Mouse (Mus musculus): ENCODE results near the gene Nfatc3. TPM values are rescaled to one million over a fixed set of nuclear protein-coding genes. Genes with fewer than 3 reads are reported as not detected.

Nfatc3 gene
- total RNA-seq, 1 experiment = 19.6 TPM

DNA sequence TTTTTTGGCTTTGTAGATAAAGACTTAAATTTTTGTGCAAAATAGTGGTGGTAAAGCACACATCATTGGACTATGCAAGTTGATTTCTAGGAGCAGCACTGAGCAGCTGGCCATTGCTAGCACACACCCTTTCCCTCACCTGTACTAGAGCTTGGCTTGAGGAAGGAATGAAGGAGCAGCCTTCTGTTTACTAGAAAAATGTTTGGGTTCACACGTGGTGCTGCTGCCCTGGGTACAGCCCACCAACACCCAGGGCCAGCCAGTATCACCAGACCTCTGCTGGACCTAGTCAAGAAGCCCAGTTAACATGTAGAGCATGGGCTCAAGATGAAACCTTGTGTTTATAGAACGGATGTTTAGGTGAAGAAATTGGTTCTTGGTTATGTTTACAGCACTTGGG is 71.4 kb downstream of the Nfatc3 start:
- peaks cover 0 to 21% of the 10 kb centered on the region in 2 experiments; a peak in 2 of 4 replicates for H3K4me1 ChIP-seq (ENCODE audit: control insufficient read depth in 2 of 2, insufficient read depth in 2 of 2, low read length in 2 of 2, poor library complexity in 1 of 2)
- no peak for DNase-seq (ENCODE audit: low read depth, low spot score)
- H3K9ac ChIP-seq (ENCODE audit: insufficient read depth, low read depth, low read length, poor library complexity, severe bottlenecking) = no peak overlapping the region
- H3K27ac ChIP-seq (ENCODE audit: insufficient read depth, low read depth, low read length, poor library complexity, severe bottlenecking) = no peak overlapping the region
- in situ Hi-C loops (cut with MboI; ENCODE audit: low sequenced_read_pairs in 2 of 2, unreplicated experiment in 2 of 2) = no loop called here
- H3K36me3 ChIP-seq (ENCODE audit: control insufficient read depth, insufficient read depth, low read length, poor library complexity, severe bottlenecking) = peaks cover 33% of the 10 kb centered on the region
- no peak for TF ChIP-seq CHD2 (IDR thresholded peaks at IDR 0.05; ENCODE audit: low read depth, low read length)
- TF ChIP-seq HCFC1 (IDR thresholded peaks at IDR 0.05; ENCODE audit: borderline replicate concordance, insufficient read depth, low read length) = no peak
- TF ChIP-seq MAFK (IDR thresholded peaks at IDR 0.05; ENCODE audit: insufficient read depth, low read depth, low read length) = no peak
- no peak for TF ChIP-seq ZC3H11A (IDR thresholded peaks at IDR 0.05; ENCODE audit: borderline replicate concordance, low read depth, low read length)
- TF ChIP-seq ZNF384 (IDR thresholded peaks at IDR 0.05; ENCODE audit: low read depth, low read length) = no peak
- H3K4me3 ChIP-seq (ENCODE audit: insufficient read depth in 1 of 2, low read depth in 1 of 2, low read length in 2 of 2, poor library complexity in 1 of 2, severe bottlenecking in 1 of 2) = no peak overlapping the region
- no peaks in the 10 kb centered on the region for H3K9me3 ChIP-seq (ENCODE audit: control insufficient read depth, insufficient read depth, low read depth, low read length)

DNA sequence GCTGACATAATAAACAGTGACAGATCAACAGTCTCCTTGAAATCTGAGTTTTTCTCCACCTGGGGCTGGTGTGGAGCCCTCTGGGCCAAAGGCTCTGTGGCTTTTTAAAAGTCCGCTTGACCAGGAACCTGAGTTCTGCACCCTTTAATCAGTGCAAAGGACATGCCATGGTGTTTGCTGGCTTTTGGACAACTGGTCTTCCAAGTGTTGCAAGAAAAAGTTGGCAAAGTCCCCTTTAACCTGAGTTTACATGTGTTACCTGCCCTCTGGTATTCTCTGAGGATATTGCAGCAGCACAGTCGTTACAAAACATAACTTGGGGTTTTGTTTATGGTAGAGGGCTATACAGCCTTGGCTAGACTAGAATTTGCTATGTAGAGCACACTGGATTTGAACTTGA is 71.9 kb downstream of the Nfatc3 start:
- H3K36me3 ChIP-seq (ENCODE audit: control insufficient read depth, insufficient read depth, low read length, poor library complexity, severe bottlenecking) = peaks cover 33% of the 10 kb centered on the region
- H3K27ac ChIP-seq (ENCODE audit: insufficient read depth, low read depth, low read length, poor library complexity, severe bottlenecking) = no peak overlapping the region
- no peak for DNase-seq (ENCODE audit: low read depth, low spot score)
- no peak overlapping the region for H3K9ac ChIP-seq (ENCODE audit: insufficient read depth, low read depth, low read length, poor library complexity, severe bottlenecking)
- H3K4me1 ChIP-seq (ENCODE audit: control insufficient read depth in 2 of 2, insufficient read depth in 2 of 2, low read length in 2 of 2, poor library complexity in 1 of 2) = peaks cover 0 to 24% of the 10 kb centered on the region in 2 experiments; a peak in 2 of 4 replicates
- in situ Hi-C loops (cut with MboI; ENCODE audit: low sequenced_read_pairs in 2 of 2, unreplicated experiment in 2 of 2) = no loop called here
- TF ChIP-seq ZNF384 (IDR thresholded peaks at IDR 0.05; ENCODE audit: low read depth, low read length) = no peak
- no peak for TF ChIP-seq MAFK (IDR thresholded peaks at IDR 0.05; ENCODE audit: insufficient read depth, low read depth, low read length)
- no peak for TF ChIP-seq CHD2 (IDR thresholded peaks at IDR 0.05; ENCODE audit: low read depth, low read length)
- no peak for TF ChIP-seq ZC3H11A (IDR thresholded peaks at IDR 0.05; ENCODE audit: borderline replicate concordance, low read depth, low read length)
- TF ChIP-seq HCFC1 (IDR thresholded peaks at IDR 0.05; ENCODE audit: borderline replicate concordance, insufficient read depth, low read length) = no peak
- no peak overlapping the region for H3K4me3 ChIP-seq (ENCODE audit: insufficient read depth in 1 of 2, low read depth in 1 of 2, low read length in 2 of 2, poor library complexity in 1 of 2, severe bottlenecking in 1 of 2)
- no peaks in the 10 kb centered on the region for H3K9me3 ChIP-seq (ENCODE audit: control insufficient read depth, insufficient read depth, low read depth, low read length)

- no peak for DNase-seq (ENCODE audit: low read depth, low spot score)
- H3K27ac ChIP-seq (ENCODE audit: insufficient read depth, low read depth, low read length, poor library complexity, severe bottlenecking) = no peak overlapping the region
- TF ChIP-seq CHD2 (IDR thresholded peaks at IDR 0.05; ENCODE audit: low read depth, low read length) = no peak
- no peak overlapping the region for H3K9ac ChIP-seq (ENCODE audit: insufficient read depth, low read depth, low read length, poor library complexity, severe bottlenecking)
- no peaks in the 10 kb centered on the region for H3K9me3 ChIP-seq (ENCODE audit: control insufficient read depth, insufficient read depth, low read depth, low read length)
- peaks cover 33% of the 10 kb centered on the region for H3K36me3 ChIP-seq (ENCODE audit: control insufficient read depth, insufficient read depth, low read length, poor library complexity, severe bottlenecking)
- no peak overlapping the region for H3K4me3 ChIP-seq (ENCODE audit: insufficient read depth in 1 of 2, low read depth in 1 of 2, low read length in 2 of 2, poor library complexity in 1 of 2, severe bottlenecking in 1 of 2)
- in situ Hi-C loops (cut with MboI; ENCODE audit: low sequenced_read_pairs in 2 of 2, unreplicated experiment in 2 of 2) = no loop called here
- H3K4me1 ChIP-seq (ENCODE audit: control insufficient read depth in 2 of 2, insufficient read depth in 2 of 2, low read length in 2 of 2, poor library complexity in 1 of 2) = peaks cover 0 to 29% of the 10 kb centered on the region in 2 experiments; a peak in 2 of 4 replicates
Observed at GRCm38 (mm10) chr8:106131021-106131420, 72.4 kb downstream of the Nfatc3 start.

DNA sequence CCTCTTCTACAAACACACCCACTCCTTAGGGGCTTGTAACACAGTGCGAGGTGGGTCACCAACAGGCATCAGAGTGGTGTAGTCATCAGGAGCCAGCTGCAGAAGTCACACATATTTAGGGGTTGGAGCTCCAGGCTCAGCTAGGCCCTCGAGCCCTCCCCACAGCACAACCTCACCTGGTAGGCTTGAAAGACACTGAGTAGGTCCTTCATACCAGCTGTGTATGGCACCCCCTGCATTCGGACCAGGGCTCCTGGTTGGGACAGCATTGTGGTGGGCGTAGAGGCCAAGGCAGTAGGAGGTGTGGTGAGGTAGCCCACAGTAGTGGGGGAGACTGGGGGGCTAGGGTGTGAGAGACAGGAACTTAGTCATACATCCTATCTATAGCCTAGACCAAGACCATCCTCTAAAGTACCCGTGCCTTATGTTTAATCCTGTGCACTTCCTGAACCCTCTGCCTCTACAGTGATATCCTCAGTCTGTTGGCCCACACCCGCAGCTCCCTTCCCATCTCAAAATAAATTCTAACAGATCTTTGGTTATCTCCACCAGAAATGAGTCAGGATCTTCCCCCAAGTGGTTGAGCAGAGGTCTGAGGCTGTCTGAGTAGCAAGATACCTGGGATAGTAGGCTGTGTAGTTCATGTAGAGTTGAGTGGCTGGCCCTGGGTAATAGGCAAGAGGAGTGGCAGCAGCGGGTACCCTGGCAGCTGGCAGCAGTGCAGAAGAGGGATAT is 73.0 kb downstream of the Nfatc3 start:
- in situ Hi-C loops (cut with MboI; ENCODE audit: low sequenced_read_pairs in 2 of 2, unreplicated experiment in 2 of 2) = no loop called here
- TF ChIP-seq CHD2 (IDR thresholded peaks at IDR 0.05; ENCODE audit: low read depth, low read length) (no peak), HCFC1 (IDR thresholded peaks at IDR 0.05; ENCODE audit: borderline replicate concordance, insufficient read depth, low read length) (no peak), ZNF384 (IDR thresholded peaks at IDR 0.05; ENCODE audit: low read depth, low read length) (no peak), ZC3H11A (IDR thresholded peaks at IDR 0.05; ENCODE audit: borderline replicate concordance, low read depth, low read length) (no peak), MAFK (IDR thresholded peaks at IDR 0.05; ENCODE audit: insufficient read depth, low read depth, low read length) (no peak)
- no peaks in the 10 kb centered on the region for H3K9me3 ChIP-seq (ENCODE audit: control insufficient read depth, insufficient read depth, low read depth, low read length)
- H3K36me3 ChIP-seq (ENCODE audit: control insufficient read depth, insufficient read depth, low read length, poor library complexity, severe bottlenecking) = peaks cover 33% of the 10 kb centered on the region
- no peak overlapping the region for H3K9ac ChIP-seq (ENCODE audit: insufficient read depth, low read depth, low read length, poor library complexity, severe bottlenecking)
- no peak overlapping the region for H3K4me3 ChIP-seq (ENCODE audit: insufficient read depth in 1 of 2, low read depth in 1 of 2, low read length in 2 of 2, poor library complexity in 1 of 2, severe bottlenecking in 1 of 2)
- H3K4me1 ChIP-seq (ENCODE audit: control insufficient read depth in 2 of 2, insufficient read depth in 2 of 2, low read length in 2 of 2, poor library complexity in 1 of 2) = peaks cover 0 to 31% of the 10 kb centered on the region in 2 experiments; a peak in 2 of 4 replicates
- no peak overlapping the region for H3K27ac ChIP-seq (ENCODE audit: insufficient read depth, low read depth, low read length, poor library complexity, severe bottlenecking)
- DNase-seq (ENCODE audit: low read depth, low spot score) = no peak
